Mouse (Mus musculus) liver, adult 2 months (tissue): ENCODE measurements around the gene Hdac1.

Experiments
- CTCF ChIP-seq: fragments of 200-500 bp; IDR thresholded peaks from 2 replicates; pipeline ENCODE4 v1.5.1; 2011; ENCODE audit warnings: low read depth, low read length, control low read depth
- POLR2A ChIP-seq: fragments of 200-500 bp; IDR thresholded peaks from 2 replicates; pipeline ENCODE4 v1.6.1; 2011; ENCODE audit warnings: low read length, control low read depth; ENCODE audit not compliant: insufficient read depth; ENCODE audit errors: extremely low read depth

DNA sequence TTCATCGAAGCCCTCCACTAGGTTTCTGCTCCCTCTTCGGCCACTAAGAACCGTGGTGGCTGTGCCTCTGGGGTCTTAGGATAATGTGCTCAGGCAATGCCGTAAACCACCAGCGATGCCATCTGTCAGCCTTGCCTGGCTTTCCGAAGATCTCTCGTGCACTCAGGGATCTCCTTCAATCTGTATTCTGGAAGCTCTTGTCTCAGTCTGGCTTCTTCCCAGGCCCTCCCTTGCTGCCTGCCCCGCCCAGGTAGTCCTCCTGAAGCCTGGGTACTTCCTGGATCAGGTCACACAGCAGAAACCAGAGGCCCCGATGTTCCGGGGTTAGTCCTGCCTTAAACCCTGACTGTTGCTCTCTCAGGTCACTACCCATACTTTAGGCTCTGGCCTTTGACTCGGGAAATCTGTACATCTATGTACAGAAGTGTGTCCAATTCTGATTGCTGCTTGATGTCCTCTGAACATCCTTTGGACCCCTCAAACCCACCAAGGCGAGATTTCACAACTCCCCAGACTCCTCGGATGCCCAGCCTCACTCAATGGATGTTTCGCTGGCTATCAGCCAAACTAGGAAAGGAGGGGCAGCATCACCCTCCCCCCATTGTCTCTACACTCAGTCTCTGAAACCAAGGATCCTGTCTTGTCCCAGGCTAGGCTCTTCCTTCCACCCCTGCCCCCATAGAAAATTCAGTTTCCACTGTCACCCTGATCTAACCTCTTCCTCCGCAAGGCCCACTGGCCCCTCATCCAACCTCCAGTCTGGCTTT lies 33.5 kb downstream of the Hdac1 start:
- TF ChIP-seq CTCF (no peak), POLR2A (no peak)
